Mouse (Mus musculus) embryonic stem cell, embryonic (primary cell): ENCODE results near the gene Cln5.

Experiments used
- CTCF ChIA-PET, 4 experiments: fragments of 300-600 bp in 2 of 4; fragments of 350-600 bp in 2 of 4; sonication (Branson Sonifier 250); formaldehyde crosslinking; loops; one replicate each; lab custom pipeline; 2022; ENCODE audit warnings: inconsistent platforms in 2 of 4; lab: Charles Lee
- POLR2A ChIA-PET, 4 experiments: fragments of 300-600 bp in 2 of 4; fragments of 350-600 bp in 2 of 4; sonication (Branson Sonifier 250); formaldehyde crosslinking; loops; one replicate each; lab custom pipeline; 2022; ENCODE audit warnings: antibody characterized with exemption in 4 of 4, inconsistent platforms in 1 of 4; lab: Charles Lee

Cln5 gene

GRCm38 (mm10) chr14:103069864-103070611 is at the start of gene Cln5:
Gene Cln5, plus strand, starts transcription at chr14:103070216.
- ChIA-PET POLR2A (interaction anchor here (0.6 to 8.0 kb wide), 28 partner anchors 9 to 1466 kb away, joined by 3 to 201 read pairs (median 4); partner anchors contain the start of genes Fbxl3 (in 1 of the 4) and Kctd12 (in 1 of the 4)), CTCF (interaction anchor here in 2 of 4 experiments (0.6 to 1.3 kb wide), 5 partner anchors 17 to 233 kb away, joined by 3 to 7 read pairs (median 3); no protein-coding TSS in a partner anchor)

- ChIA-PET CTCF (interaction anchor here in 1 of 4 experiments (1.1 kb wide), 1 partner anchor 23 kb away, joined by 3 read pairs; no protein-coding TSS in a partner anchor), POLR2A (no interaction called here)
These were observed 40.8 kb upstream of the Cln5 start for GRCm38 (mm10) chr14:103029203-103029602.

GRCm38 (mm10) chr14:103033271-103033823 is 36.7 kb upstream of the Cln5 start:
- CTCF ChIA-PET, result interaction anchor here in 3 of 4 experiments (0.7 to 1.1 kb wide), 3 partner anchors 18 to 40 kb away, joined by 3 to 10 read pairs (median 3); no protein-coding TSS in a partner anchor
- POLR2A ChIA-PET, result no interaction called here

GRCm38 (mm10) chr14:103034076-103034475 is 35.9 kb upstream of the Cln5 start:
- POLR2A ChIA-PET, result interaction anchor here in 1 of 4 experiments (1.0 kb wide), 1 partner anchor 126 kb away, joined by 3 read pairs; no protein-coding TSS in a partner anchor
- CTCF ChIA-PET, result interaction anchor here in 1 of 4 experiments (0.6 to 1.2 kb wide), 2 partner anchors 17 to 22 kb away, joined by 3 read pairs; no protein-coding TSS in a partner anchor

GRCm38 (mm10) chr14:103037016-103037415 is 33.0 kb upstream of the Cln5 start:
- CTCF ChIA-PET, result interaction anchor here in 2 of 4 experiments (0.9 to 1.9 kb wide), 3 partner anchors 13 to 14 kb away, joined by 3 to 6 read pairs (median 4); no protein-coding TSS in a partner anchor
- POLR2A ChIA-PET, result interaction anchor here in 1 of 4 experiments (0.6 kb wide), 1 partner anchor 55 kb away, joined by 3 read pairs; the partner anchor contains the start of gene Kctd12

- POLR2A ChIA-PET, result no interaction called here
- CTCF ChIA-PET, result interaction anchor here in 1 of 4 experiments (2.9 kb wide), 1 partner anchor 34 kb away, joined by 8 read pairs; no protein-coding TSS in a partner anchor
These were observed 23.3 kb upstream of the Cln5 start, which contains the start of gene Acod1 for GRCm38 (mm10) chr14:103046677-103047076. Gene Acod1, plus strand, starts transcription at chr14:103046977.

- POLR2A ChIA-PET, result no interaction called here
- CTCF ChIA-PET, result interaction anchor here in 1 of 4 experiments (2.9 kb wide), 1 partner anchor 36 kb away, joined by 8 read pairs; no protein-coding TSS in a partner anchor
These were observed 21.5 kb upstream of the Cln5 start for GRCm38 (mm10) chr14:103048292-103049086.

GRCm38 (mm10) chr14:103051159-103051769 is 18.8 kb upstream of the Cln5 start:
- ChIA-PET POLR2A (interaction anchor here (0.5 to 1.7 kb wide), 9 partner anchors 14 to 70 kb away, joined by 3 to 5 read pairs (median 3); partner anchors contain the start of genes Cln5 (in 1 of the 4) and Kctd12 (in 1 of the 4)), CTCF (interaction anchor here (0.5 to 3.9 kb wide), 60 partner anchors 9 to 669 kb away, joined by 3 to 76 read pairs (median 4); partner anchors contain the start of gene Kctd12 (in 2 of the 4))

GRCm38 (mm10) chr14:103054731-103055130 is 15.3 kb upstream of the Cln5 start:
- CTCF ChIA-PET, result interaction anchor here in 3 of 4 experiments (1.1 to 3.9 kb wide), 4 partner anchors 10 to 43 kb away, joined by 3 to 76 read pairs (median 6); no protein-coding TSS in a partner anchor
- POLR2A ChIA-PET, result interaction anchor here in 3 of 4 experiments (0.5 to 1.1 kb wide), 3 partner anchors 11 to 40 kb away, joined by 3 read pairs; no protein-coding TSS in a partner anchor

- POLR2A ChIA-PET, result interaction anchor here in 1 of 4 experiments (1.2 kb wide), 1 partner anchor 14 kb away, joined by 3 read pairs; no protein-coding TSS in a partner anchor
- CTCF ChIA-PET, result interaction anchor here in 3 of 4 experiments (0.7 to 1.0 kb wide), 3 partner anchors 9 to 1280 kb away, joined by 3 to 5 read pairs (median 3); no protein-coding TSS in a partner anchor
These were observed 13.4 kb upstream of the Cln5 start for GRCm38 (mm10) chr14:103056601-103057000.

- ChIA-PET POLR2A (interaction anchor here in 2 of 4 experiments (0.8 to 1.4 kb wide), 2 partner anchors 12 to 76 kb away, joined by 3 to 4 read pairs; partner anchors contain the start of gene Kctd12 (in 1 of the 2)), CTCF (interaction anchor here in 2 of 4 experiments (0.6 to 1.2 kb wide), 2 partner anchors 74 kb away, joined by 3 to 4 read pairs; no protein-coding TSS in a partner anchor)
These were observed 11.0 kb upstream of the Cln5 start for GRCm38 (mm10) chr14:103058998-103059397.

- CTCF ChIA-PET, result interaction anchor here in 2 of 4 experiments (1.2 to 2.6 kb wide), 2 partner anchors 8 to 74 kb away, joined by 3 to 11 read pairs; no protein-coding TSS in a partner anchor
- POLR2A ChIA-PET, result interaction anchor here in 1 of 4 experiments (1.4 kb wide), 1 partner anchor 77 kb away, joined by 3 read pairs; the partner anchor contains the start of gene Kctd12
These were observed 10.5 kb upstream of the Cln5 start for GRCm38 (mm10) chr14:103059495-103059894.

GRCm38 (mm10) chr14:103065294-103066167 is 4.5 kb upstream of the Cln5 start:
- ChIA-PET POLR2A (interaction anchor here in 3 of 4 experiments (0.7 to 2.1 kb wide), 15 partner anchors 9 to 347 kb away, joined by 3 to 8 read pairs (median 3); partner anchors contain the start of gene Kctd12 (in 2 of the 3)), CTCF (interaction anchor here (0.5 to 1.9 kb wide), 44 partner anchors 8 to 1318 kb away, joined by 3 to 20 read pairs (median 4); partner anchors contain the start of gene Fbxl3 (in 1 of the 4))

- ChIA-PET CTCF (interaction anchor here in 2 of 4 experiments (0.6 to 1.3 kb wide), 5 partner anchors 18 to 165 kb away, joined by 3 to 7 read pairs (median 4); no protein-coding TSS in a partner anchor), POLR2A (interaction anchor here in 2 of 4 experiments (0.6 to 8.0 kb wide), 12 partner anchors 15 to 1180 kb away, joined by 3 to 201 read pairs (median 4); partner anchors contain the start of gene Kctd12 (in 1 of the 2))
These were observed 552 bp upstream of the Cln5 start for GRCm38 (mm10) chr14:103069465-103069863.

- POLR2A ChIA-PET, result interaction anchor here (0.6 to 8.0 kb wide), 25 partner anchors 8 to 1467 kb away, joined by 3 to 201 read pairs (median 4); partner anchors contain the start of genes Fbxl3 (in 2 of the 4) and Kctd12 (in 1 of the 4)
These were observed 774 bp downstream of the Cln5 start for GRCm38 (mm10) chr14:103070790-103071189.

More at GRCm38 (mm10) chr14:103070790-103071189, 774 bp downstream of the Cln5 start:
- CTCF ChIA-PET, result interaction anchor here in 3 of 4 experiments (0.6 to 1.3 kb wide), 5 partner anchors 16 to 233 kb away, joined by 3 to 4 read pairs (median 3); no protein-coding TSS in a partner anchor
